Mouse (Mus musculus) embryonic fibroblast, embryonic 13.5 days (primary cell): ENCODE results near the gene Mylk4.

Experiments
- CTCF ChIP-seq: IDR thresholded peaks from 2 replicates; pipeline ENCODE4 v1.5.1; 2011; ENCODE audit warnings: mild to moderate bottlenecking, control low read depth, low read length, moderate library complexity, borderline replicate concordance; ENCODE audit not compliant: insufficient read depth
- POLR2A ChIP-seq: IDR thresholded peaks from 2 replicates; pipeline ENCODE4 v1.6.1; 2011; ENCODE audit warnings: low read depth, mild to moderate bottlenecking, control low read depth, low read length, moderate library complexity

DNA sequence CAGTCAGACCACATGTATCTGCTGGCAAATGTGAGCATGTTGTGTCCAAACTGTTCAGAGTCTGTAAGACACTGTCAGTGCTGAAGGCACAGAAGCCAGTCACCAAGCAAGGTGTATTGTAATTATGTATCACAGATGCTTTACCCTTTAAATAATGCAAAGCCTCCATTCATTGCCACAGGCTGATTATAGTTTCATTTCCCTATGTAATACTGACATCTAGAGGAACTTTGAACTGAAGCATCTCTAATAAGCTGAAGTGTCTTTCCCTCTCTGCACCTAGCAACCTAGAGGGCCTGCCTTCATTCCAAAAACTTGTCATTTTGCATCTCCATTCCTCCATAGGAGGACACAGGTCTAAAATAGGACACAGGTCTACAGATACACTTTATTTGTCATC, 52.5 kb downstream of the Mylk4 start:
- no peak for TF ChIP-seq CTCF
- no peak for TF ChIP-seq POLR2A
